Mouse (Mus musculus): ENCODE results near the gene Gpd2.

- no peak for TF ChIP-seq GATA1 (IDR thresholded peaks at IDR 0.05; ENCODE audit: borderline replicate concordance, low read length)
- no peak for TF ChIP-seq FLI1 (IDR thresholded peaks at IDR 0.05; ENCODE audit: low read length)
Observed at GRCm38 (mm10) chr2:57411551-57411950, 174.1 kb downstream of the Gpd2 start.

Data from megakaryocyte, embryonic 14.5 days (primary cell).